Mouse (Mus musculus) adrenal gland, postnatal 36 days (tissue): ENCODE measurements around the gene Cnr1. TPM values are rescaled to one million over a fixed set of nuclear protein-coding genes. Genes with fewer than 3 reads are reported as not detected.

Experiments
- DNase-seq, 2 experiments: peaks; one replicate each; pipeline ENCODE4 v3.0.0; 2021; ENCODE audit warnings: mixed read lengths in 1 of 2
- long read RNA-seq, 2 experiments: library from polyadenylated mRNA; stranded (forward); transcript quantifications; one replicate each; pipeline ENCODE4 v2.0.0; 2021; ENCODE audit warnings: borderline sequencing depth in 2 of 2
- total RNA-seq, 2 experiments: library from RNA; stranded (reverse); gene quantifications; 2 replicates each; pipeline ENCODE4 v1.2.3; 2021

Cnr1 gene
- 10 to 100 TPM; 29.9 to 36.8 TPM for total RNA-seq
- long read RNA-seq, experiment 1, full-length matches to known transcripts, result 7 of 15 reads
- long read RNA-seq, experiment 1, partial matches to known transcripts, result 0 of 15 reads
- long read RNA-seq, experiment 1, other reads (novel, unspliced or antisense), result 8 of 15 reads
- long read RNA-seq, experiment 2, full-length matches to known transcripts, result 2 of 5 reads
- long read RNA-seq, experiment 2, partial matches to known transcripts, result 0 of 5 reads
- long read RNA-seq, experiment 2, other reads (novel, unspliced or antisense), result 3 of 5 reads

DNA sequence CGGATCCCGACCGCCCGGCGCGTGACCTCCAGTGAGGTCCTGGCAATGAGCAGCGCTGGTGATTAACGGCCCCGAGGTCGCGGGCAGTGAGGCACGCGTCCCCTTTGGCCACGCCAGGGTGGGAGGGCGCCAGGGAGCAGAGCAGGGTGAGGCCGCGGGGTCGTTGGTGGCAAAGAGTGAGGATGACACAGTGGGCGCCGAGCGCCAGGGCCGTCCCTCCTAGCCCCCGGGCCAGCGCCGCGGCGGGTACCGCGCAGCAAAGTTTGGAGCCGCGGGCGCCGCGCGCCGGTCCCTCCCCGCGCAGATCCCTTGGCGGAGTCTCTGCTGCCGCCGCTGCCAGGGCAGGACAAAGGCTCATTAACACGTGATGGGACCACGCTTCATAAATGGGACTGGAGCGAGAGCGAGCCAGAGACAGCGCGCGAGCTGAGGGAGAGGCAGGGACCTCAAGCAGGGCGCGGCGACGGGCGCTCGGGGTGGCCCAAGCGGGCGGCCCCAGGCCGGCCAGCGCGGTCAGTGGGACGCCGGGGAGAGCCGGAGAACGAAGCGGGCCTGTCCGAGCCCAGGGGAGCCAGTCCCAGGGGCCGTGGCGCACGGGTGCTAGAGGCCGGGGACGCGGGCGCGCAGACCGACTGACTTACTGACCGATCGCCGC, at the start of gene Cnr1:
Gene Cnr1 (plus strand): TSS at position 360 of the 655 bp plus-strand sequence.
- peak; percentile 89 to 91 for DNase-seq

DNA sequence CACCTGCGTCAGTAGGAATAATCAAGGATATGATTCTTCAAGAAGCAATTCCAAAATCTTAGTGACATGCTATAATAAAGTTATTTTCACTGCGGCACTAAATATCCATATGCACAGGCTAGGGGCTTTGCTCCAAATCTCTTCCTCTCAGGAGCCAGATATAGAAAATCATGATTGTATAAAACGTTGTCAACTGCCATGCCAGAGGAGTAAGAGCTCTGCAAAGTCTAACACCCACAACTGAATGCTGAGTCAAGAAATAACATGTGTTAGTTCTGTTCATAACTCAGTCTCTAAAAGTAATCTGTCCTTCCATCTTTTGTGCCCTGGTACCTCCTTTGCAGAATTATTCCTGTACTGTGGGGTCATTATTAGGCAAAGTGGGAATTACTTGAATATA, 44.4 kb upstream of the Cnr1 start:
- DNase-seq, result no peak

DNA sequence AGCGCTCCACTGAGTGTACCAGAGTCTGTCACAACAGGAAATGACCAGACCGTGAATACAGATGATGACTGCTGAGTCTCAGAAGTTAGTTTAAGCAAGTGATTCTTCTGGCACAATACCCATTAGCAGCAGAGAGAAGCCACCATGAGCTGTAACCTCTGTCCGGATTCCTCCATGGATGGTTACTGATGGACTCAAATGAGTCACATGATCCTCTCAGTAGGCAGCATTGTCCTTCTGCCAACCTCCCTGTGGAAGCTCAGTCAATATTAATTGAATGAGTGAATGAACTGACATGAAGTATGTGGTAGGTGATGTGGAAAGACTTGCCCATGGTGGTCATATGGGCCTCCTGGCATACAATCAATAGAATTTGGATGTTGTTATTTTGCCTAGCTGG, 38.4 kb upstream of the Cnr1 start:
- no peak for DNase-seq

DNA sequence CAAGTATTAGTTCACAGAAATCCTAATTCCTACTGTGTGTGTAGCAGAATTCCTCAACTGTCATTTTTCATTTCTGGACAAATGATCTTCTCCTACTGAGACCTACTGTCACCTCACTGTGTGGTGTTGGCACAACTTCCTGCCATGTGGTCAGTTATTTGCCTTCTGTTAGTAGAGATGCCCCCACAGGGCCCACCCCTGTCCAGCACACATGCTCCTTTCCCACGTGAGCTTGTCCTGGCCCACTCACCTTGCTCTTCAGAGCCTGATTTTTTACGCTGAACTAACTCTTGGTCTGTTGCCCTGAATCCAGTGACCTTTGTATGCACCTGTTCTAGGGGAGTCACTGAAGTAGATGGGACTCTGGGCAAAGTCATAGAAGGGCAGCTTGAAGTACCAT, 34.4 kb upstream of the Cnr1 start:
- DNase-seq, result no peak

DNA sequence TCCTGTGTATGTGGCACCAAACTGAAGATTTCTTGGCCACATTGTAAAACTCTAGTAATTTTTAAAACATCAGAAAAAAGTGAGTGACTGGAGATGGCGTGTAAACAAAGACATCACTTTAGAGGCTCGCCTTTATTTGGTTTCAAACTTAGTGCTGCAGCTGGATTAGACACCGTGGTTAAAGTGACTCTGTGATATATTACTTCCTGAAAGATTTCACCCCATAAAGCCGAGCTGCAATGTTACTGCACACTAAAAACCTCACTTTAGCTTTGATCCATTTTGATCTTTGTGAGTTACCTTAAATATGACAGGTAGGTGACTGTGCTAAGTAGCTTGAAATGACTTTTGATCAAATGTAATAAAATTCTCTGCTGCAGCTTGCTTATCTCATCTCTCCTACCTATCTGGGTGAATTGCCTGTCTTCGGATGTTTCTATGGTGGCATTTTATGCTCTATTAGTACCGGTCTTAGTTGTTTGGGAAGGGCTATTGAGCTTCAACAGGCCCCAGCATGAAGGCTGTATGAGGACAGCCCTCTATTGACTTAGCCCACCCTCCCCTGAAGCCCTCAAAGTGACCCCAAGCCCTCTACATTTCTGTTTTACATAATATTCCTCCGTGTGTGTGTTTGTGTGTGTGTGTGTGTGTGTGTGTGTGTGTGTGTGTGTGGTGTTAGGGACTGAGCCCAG, 32.1 kb upstream of the Cnr1 start:
- no peak for DNase-seq

DNA sequence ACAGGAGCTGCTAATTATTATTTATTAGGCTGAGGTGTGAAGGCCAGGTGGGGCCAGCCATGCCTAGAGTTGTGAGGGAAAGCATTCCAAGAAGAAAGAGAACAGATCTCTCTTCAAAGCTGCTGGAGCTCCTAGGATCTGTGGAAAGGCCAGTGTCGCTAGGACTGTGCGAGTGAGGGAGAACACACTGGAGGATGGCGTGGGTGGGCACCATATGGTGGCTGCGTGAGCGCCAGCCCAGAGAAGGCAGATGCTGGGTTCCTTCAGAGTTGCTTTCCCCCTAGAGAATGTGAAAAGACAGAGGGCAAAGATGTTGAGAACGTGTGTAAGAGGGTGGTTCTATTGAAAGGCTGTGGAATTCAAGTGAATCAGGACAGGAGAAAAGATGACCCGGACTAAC, 30.6 kb upstream of the Cnr1 start:
- DNase-seq, result no peak

DNA sequence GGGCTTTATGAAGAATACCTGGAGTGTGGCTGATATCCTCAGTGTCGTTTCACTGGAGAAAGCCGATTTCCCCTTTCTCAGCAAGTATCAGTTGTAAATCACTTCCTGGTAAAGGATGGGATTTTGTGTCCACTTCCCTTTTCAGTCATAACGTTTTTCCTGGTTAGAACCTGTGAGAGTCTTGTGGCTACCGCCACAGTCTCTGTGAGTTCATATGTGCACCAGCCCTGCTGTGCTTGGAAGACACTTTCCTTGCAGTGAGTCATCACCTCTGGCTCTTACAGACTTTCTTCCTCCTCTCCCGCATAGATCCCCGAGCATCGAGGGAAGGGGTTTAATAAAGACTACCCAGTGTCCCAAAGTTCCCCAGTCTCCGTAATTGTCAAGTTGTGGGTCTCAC, 29.3 kb upstream of the Cnr1 start:
- DNase-seq, result no peak

DNA sequence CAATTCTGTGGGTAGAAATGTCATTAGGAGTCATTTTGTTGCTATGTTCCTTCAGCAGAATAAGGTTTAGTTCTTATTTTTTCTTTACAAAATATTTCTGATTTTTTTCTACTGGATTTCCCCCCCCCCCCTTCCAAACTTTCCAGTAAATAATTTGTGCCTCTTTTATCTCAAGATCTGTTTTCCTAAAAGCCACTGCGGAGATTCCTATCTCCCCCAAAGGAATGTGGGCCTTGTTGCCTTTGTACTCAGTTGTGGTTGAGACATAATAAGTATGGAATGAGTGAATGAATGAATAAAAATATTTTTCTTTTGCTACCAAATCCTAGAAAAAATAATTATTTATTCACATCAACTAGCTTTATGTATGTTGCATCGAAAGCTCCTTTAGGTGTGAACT, 28.9 kb upstream of the Cnr1 start:
- DNase-seq, result no peak

DNA sequence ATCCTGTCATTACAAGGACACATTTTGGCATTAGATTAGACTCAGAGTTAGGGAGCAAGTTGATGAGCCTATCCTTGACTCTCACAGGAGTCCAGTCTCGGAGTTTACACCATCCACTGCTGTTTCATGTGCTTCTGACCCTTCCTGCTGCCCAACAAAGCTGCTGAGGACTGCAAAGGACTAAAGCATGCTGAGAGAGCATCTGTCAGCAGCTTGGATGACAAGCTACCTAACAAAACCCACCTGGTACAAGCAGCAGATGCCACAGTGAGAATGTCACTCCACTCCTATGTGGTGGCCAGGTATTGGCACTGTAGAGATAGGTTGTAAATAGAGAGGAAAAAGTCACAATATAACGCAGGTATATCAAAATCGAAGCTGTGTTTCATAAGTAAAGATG, 22.7 kb upstream of the Cnr1 start:
- DNase-seq, result no peak

DNA sequence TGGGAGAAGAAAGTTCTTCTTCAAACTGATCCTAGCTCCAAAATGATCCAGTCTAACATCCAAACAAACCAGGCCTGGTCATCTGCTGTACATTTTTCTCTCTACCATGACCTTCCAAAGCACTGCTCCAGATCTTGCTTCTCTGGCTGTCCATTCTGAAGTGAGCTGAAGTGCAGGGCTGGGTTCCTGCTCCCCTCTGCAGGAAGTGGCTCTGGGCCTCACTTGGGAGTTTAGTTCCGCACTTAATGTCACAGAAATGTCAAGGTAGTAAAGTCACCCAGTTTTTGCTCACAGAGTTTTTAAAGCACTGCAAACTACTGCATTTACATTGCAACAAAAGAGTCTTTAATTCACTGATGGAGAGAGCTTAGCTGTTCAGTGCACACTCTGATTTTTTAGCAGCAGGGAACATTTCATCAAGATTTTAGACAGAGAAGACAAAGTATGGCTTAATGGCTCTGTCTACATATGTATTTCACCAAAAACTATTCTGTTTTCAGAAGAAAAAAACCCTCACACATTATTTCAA, 20.5 kb upstream of the Cnr1 start:
- DNase-seq, result no peak

DNA sequence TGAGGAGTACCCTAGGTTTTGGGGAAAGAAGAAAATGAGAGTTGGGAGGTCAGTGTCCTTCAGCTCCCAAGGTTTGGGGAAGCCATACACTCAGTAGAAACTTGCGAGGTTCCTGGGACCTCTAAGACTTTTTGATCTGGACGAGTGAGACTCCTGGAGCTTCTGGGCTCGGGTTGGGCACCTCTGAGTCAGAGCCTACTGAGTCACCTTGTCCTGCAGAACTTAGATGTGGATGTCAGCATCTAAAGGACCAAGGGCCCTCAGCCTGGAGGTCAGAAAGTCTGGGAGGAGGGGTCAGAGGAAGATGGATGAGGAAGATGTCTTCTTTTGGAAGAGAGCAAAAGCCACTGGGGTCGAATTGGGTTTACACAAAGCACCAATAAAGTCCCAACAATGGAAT, 19.6 kb upstream of the Cnr1 start:
- DNase-seq, result peak; percentile 29 to 57

DNA sequence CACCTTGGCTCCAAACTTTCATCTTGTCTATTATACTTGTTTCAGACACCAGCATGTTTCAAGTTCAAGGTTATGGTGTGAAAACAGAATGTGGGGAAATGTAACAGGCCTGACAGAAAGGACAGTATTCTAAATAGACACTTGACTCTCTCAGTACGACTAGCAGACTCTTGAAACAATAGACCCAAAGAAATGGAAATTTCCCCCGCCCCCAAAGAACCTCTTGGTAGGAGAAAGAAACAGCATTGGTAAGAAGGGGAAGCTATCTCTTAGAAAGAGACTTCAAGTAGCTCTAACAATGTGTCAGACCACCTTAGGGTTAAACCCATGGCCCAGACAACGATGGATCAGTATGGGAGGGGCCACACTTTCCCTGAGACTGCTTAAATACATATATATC, 15.6 kb upstream of the Cnr1 start:
- no peak for DNase-seq

DNA sequence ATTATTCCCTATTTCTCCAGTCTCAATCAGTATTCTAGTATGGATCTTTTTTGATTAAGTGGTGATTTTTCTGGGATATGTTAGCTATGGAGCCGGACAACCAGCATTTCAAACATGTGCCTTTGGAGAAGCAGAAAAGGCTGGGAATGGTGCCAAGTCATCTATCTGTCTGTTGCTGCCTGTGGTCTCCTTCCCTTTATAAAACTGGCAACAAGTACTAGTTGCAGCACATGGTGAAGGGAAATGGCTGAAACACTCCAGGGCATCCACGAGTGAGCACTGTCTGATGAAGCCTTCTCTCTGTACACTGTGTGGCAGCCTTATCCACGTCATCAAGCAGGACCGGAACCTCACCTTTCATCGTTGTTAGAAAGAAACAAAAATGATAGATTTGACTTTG, 8.7 kb upstream of the Cnr1 start:
- DNase-seq, result no peak

DNA sequence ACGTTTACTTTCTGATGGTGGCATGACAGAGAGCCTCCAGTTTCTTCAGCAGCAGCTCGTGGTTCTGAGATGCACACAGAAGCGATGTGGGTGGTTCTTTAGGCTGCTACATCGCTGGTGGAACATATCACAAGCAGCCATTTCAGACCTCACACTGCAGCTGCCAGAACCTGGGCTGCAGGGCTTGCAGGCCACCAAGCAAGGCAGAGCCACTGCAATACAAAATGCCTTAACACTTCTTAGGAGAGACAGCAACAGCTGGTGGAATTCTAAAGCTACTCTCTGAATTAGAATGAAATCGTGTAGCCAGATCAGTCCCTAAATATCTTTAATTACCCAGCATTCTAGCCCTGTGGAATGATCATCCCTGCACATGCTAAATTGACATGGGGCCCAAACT, 3.6 kb upstream of the Cnr1 start:
- no peak for DNase-seq

DNA sequence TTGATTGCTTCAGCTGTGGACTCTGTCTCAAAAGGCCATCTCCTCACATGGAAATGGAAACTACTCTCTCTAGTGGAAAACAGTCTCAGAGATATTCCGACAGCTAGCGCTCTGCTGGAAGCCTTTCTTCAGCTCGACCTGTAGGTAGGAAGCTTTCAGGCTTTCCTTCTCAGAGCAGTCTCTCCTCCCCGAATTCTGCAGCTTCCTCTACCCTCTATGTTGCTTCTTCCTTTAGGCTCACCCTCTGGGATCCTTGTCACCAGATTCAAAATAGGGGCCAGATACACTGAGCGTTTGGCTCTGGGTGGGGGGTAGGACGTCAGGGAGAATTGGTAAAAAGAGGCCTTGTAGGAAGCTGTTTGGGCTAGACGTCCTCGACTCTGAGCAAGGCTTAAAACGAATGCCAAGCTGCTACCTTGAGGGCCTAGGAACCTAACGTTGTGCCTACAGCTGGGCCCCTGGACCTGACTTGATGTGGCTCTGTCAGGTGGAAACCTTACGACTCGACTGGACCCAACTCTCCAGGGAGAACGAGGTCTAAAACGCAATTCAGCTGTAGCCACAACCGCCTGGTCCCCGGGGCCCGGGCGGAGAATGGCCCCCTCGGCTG, 1.1 kb upstream of the Cnr1 start:
- DNase-seq, result peak; percentile 39

DNA sequence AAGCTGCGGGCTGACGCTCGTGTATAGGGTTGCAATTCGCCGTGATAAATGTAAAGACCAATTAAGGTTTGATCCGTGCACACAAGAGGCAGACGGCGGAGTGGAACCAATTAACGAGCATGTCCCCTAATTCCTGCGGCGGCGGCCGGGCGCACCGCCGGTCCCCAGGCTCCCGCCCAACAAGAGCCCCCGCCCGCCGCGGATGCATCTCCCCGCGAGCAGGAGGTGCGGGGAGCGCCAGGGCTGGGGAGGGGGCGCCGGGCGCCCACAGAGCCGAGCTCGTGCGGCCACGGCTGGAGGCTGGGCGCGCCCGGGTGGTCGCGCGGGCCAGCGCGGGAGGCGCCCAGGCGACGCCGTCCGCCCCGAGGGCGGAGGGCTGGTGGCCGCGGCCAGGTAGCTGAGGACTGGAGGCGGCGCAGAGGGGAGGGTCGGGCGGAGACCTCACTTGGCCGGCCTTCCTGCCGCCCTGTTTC, 596 bp upstream of the Cnr1 start:
- peak in 1 of 2 experiments; percentile 29 for DNase-seq

DNA sequence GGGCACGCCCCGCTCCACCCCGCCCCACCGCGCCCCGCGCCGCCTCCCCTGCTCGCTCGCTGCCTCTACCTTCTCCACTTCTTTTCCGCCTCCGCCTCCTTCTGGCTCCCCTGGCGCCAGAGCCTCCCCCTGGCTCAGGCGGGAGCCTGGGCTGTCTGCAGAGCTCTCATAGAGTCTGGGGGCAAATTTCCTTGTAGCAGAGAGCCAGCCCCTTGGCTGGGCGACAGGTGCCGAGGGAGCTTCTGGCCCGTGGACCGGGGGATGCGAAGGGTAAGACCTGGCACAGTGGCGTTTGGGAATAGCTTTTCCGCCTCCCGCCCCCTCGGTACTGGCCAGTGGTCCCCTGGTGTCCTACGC, 474 bp downstream of the Cnr1 start:
- DNase-seq, result no peak

DNA sequence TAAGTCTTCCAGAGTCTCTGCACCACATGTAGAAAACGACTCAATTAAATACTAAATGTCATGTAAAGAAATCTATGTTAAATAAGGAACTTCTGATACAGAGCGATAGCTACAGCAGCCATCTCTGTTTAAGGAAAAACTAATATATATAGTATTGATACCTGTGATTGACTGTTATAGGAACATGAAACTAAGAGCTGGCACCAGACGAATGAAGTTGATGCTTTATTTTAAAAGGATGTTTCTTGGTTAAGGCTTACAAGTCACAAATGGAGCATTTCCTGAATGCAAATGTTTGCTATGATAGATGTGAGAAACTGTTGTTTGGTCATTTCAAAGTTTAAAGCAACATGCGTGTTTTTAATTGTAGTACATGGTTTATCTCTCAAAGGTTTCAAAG, 1.1 kb downstream of the Cnr1 start:
- no peak for DNase-seq

DNA sequence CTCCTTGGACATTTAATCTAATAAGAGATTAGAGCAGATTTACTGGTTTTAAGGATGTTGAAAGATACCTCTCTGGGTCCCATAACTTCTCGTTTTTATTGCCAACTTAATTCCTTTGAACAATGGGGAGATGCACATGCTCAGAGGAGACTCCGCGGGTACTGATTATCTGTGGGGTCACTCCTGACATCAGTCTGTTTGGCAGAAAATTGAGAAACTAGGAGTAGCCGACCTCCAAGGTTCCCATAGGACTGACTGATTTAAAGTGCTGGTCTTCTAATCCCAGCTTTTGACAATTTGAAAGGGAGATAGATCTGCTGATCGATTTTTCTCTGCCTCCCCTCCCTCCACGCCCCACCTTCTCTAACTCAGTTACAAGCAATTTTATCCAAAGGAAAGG, 1.6 kb downstream of the Cnr1 start:
- DNase-seq, result no peak

DNA sequence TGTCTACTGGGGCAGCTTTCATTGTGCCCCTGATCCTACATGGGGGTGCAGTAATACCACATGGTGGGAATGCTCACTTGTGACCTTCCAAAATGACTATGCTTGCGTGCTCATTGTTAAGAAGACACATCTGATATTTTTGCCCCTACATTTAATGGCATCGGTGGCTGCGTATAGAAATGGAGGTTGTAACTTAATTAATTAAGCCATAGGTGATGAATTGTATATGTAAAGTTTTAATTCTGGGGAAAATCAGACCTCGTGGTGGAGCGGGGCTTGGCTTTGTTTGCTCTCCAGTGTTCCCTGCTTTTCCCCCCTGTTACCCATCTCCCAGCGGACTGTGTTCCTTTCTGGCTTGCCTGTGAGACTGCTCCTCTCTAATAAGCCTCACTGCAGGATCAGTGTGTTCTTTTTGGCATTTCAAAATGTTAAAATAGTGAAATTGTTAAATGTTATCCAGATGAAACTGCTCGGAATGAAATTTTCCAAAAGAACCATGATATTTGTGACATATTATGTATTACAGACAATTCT, 2.4 kb downstream of the Cnr1 start:
- no peak for DNase-seq

DNA sequence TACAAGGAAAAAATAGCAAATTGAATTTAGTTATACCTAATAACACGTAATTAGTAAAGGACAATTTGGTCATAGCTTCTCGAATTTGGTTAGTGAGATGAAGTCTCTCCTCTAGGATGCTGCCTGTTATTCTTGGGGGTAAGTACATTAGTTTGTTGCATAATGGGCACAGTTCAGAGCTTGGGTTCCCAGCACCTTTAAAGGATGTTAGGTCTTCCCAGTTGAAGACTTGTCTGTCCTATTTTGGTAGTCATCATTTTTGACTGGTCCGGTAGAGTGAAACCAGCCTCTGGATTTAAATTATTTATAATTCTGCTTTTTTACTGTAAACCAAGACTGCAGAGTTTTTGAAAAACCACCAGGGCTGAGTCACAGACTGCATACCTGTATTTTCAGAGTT, 3.3 kb downstream of the Cnr1 start:
- no peak for DNase-seq

DNA sequence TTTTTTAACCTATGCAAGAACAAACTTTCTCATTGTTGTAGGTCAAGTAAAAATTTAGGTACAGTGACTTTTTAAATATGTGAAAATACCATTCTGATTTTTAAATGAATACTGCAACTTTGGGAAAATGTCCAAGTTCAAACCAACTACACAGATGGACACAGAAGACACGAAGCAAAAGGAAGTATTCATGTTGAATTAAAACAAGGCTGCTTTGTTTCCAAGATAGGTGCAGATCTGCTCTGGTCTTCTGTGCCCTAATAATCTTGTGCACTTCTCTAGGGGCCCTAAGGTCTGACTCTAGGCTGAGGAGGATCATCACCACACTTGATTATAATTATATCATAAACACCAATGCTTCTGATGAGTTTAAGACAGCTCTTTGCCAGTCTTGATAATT, 4.1 kb downstream of the Cnr1 start:
- DNase-seq, result no peak

DNA sequence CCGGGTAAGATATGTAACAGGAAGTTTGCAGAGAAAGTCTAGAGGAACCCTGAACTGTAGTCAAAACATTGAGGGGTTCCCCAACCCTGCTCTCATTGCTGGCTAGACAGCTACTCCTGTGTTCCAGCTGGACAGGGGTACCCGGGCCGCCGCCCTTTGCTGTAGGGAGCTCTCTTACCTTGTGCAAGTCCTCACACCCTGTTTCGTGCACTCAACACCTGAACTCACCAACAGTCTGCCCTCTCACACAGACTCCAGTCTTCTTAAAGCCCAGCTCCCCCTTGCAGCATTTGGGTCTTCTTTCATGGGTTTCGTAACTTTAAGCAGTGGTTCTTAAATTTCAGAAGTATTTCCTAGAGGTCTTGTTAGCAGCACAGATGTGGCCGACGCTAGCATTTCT, 7.0 kb downstream of the Cnr1 start:
- DNase-seq, result no peak
